Mouse (Mus musculus): ENCODE data around the gene Mark3. TPM values are rescaled to one million over a fixed set of nuclear protein-coding genes. Genes with fewer than 3 reads are reported as not detected.
"Not testable (repeated sequence)": the region's sequence is repeated elsewhere in the genome, so short reads cannot be mapped to it uniquely, and the experiment has no call there.

The Mark3 gene
- polyA plus RNA-seq, 3 experiments from 2014 or later: 16.4 to 45.8 (median 41.1) TPM

GRCm38 (mm10) chr12:111653434-111653833, 79.1 kb downstream of the Mark3 start:
- peak; percentile 54 for ATAC-seq

DNA sequence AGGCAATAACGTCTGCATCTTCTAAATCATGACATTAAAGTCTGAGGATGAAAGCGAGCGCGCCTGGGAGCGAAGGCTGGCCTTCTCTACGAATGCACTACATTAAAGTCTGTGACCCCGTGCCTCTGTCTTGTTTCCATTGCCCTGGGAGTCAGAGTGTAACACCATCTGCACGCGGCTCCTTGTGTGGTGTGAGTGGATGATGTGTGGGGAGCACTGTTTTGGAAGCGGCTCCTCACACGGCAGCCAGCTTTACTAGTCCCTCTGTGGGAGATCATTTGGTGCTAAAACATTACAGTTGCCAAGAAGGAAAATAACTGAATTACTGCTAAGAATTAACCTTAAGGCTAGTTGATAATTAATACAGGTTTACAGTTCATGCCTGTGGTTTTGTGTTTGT, 81.4 kb downstream of the Mark3 start:
- ATAC-seq: no peak

- ATAC-seq: no peak
Observed at GRCm38 (mm10) chr12:111659331-111659730, 85.0 kb downstream of the Mark3 start.

DNA sequence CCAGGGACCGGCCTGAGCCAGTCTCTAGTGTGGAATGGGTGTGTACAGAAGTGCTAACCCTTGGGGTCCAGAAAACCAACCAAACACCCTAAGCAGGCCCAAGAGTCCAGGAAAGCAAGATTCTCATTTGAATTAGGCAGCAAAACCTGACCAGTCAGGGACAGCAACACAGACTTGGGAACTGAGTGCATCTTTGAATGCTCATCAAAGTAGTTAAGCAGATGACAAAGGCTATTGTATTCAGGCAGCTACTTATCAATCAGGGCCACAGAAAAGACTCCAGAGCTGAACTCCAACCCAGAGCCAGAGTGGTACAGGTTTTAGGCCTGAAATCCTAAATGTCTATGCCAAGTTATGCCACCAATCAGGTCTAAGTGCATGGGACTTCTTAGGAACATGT, 86.3 kb downstream of the Mark3 start:
- no peak for ATAC-seq

DNA sequence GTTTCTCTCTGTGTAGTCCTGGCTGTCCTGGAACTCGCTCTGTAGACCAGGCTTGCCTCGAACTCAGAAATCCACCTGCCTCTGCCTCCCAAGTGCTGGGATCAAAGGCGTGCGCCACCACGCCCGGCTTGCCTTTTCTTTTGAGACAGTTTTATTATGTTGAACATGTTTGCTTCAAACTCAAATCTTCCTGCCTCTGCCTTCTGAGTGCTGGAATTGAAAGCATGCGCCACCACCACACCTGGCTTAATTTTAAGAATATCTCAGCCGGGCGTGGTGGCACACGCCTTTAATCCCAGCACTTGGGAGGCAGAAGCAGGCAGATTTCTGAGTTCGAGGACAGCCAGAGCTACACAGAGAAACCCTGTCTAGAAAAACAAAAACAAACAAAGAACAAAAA, 87.2 kb downstream of the Mark3 start:
- not testable (repeated sequence) for ATAC-seq

DNA sequence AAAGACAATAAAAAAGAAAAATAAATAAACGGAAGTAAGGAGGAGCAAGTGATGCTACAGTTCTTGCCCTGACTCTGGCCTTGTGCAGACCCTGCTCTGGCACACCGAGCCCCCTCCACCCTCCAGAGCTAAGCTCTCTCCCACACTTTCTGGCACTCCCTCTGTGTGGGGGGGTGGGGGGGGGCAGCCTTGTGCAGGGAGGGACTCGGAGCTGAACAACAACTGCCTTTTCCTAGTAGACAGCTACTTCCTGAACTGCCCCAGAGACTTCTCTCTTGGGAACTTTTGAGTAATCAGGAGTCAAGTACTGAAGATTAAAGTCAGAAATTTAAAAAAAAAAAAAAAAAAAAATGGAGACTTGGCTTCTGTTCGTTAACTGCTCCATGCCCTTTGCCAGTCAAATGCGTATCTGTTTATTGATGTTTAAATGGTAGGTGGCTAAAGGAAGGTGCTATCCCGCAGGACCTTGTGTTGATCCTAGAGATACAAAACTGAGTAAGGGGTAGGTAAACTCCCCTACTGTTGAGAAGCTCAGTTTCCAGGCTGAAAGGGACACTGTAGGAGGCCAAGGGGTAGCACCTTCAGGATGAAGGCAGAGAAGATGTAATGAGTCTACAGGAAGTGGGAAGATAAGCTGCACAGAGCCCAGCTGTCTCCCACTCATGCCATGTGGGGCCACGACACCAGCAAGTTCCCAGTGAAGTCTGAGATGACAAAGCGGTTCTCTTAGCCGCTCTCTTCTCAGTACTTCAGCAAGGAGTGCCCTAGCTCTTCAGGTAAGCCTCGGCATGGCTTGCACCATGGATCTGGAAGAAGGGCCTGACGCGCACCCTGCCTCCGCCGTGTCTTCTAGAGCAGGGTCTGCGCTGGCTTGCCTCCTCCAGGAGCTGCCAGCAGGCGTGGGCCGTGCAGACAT, 89.2 kb downstream of the Mark3 start:
- no peak for ATAC-seq

- no peak for ATAC-seq
Observed at GRCm38 (mm10) chr12:111664144-111664634, 89.9 kb downstream of the Mark3 start.

- no peak for ATAC-seq
Observed at GRCm38 (mm10) chr12:111665041-111665880, 90.9 kb downstream of the Mark3 start.

- no peak for ATAC-seq
Observed at GRCm38 (mm10) chr12:111666380-111666779, 92.1 kb downstream of the Mark3 start.

GRCm38 (mm10) chr12:111667421-111667820, 93.1 kb downstream of the Mark3 start:
- no peak for ATAC-seq

- ATAC-seq: peak; percentile 77
Observed at GRCm38 (mm10) chr12:111668457-111668912, 94.2 kb downstream of the Mark3 start.

DNA sequence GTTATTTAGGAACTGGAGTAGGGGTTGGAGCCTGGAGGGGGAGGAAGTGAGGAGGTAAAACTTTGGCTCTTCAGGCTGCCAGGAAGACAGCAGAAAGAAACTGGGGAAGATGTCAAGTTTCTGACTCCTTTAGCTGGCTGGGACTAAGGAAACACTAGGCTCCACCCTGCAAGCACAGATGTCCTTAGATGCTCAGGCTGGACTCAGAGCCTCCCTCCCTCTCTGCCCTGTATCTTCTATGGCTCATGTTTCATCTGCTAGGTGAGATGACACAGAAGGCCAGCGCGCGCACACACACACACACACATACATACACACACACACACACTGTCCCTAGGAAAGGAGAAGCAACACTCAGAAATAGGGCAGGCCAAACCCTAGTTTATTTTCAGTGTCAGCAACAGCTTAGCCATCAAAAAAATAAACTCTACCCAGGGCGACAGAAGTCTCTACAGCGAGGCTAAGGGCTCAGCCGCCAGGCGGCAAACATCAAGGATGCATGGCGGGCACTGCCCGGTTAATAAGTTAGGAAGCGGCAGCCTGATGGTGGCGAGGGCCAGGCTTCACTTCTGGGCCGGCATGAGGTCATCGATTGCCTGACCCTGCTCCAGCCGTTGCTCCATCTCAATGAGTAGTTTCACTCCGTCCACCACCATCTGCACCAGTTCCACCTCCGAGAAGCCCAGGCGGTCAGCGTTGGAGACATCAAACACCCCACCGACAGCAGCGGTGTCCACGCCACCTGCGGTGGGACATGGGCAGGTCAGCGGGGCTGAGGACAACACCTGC, 94.9 kb downstream of the Mark3 start:
- ATAC-seq: no peak

DNA sequence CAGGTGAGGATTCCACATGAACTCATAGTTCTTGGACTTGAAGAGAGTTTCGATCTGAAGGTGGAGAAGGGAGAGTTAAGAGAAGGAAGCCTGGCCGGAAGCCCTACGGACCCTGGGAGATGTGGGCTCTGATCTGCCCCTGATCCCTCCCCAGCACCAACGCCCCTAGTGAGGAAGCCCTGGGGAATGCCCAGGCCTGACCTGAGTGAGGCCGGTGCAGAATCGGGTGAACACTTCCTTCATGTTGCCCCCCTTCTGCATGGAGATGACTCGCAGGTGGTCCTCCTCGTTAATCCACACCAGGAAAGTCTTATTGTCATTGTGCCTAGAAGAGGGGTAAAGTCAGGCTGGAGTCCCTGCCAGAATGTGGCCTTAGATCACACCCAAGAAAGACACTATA, 95.6 kb downstream of the Mark3 start:
- ATAC-seq: no peak

DNA sequence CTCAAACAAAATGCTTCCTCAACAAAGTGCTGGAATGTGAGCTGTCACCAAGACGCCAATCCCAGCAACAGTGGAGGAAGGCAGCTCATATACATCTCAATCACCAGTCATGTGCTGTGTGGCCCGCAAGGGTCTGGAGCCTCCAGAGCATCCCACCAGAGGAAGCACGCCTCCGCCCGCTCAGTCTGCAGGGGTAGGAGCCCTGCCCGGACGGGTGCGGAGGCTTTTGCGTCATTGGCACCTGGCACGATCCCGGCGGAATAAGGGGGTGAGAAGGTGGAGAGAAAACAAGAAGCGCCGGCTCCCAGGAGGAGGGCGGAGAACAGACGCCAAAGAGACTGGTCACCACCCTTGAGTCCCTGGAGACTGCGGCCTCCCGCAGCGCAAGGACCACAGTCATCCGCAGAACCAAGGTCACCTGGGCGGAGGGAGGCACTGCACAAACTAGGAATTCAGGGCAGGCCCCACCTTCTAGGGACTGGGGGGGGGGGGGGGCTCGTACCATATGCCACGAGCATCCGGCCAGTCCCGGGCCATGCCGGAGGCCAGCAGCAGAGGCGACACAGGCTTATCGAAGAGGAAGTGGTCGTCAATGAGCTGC, 96.1 kb downstream of the Mark3 start:
- no peak for ATAC-seq

DNA sequence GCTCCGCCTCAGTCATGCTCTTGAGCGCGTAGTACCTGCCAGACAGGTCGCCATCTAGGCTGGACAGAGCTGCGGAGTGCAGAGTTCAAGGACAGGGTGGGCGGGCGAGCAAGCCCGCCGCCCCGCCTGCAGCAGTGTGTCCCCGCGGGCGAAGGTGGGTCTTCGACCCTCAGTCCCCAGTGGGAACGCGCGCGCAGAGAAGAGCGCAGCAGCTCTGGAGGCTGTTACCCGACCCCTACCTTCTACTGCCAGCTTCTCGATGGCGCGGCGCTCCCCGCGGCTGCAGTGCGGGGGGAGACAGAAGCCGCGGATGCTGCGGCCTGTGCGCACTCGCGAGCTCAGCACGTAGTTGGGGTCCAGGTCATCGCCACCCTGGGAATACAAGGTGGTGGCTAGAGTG, 96.7 kb downstream of the Mark3 start:
- no peak for ATAC-seq

GRCm38 (mm10) chr12:111671431-111671902, 97.1 kb downstream of the Mark3 start:
- ATAC-seq: peak; percentile 61

GRCm38 (mm10) chr12:111672176-111672575, 97.9 kb downstream of the Mark3 start, which contains the start of gene Ckb:
TSS of gene Ckb (minus strand) at chr12:111672338.
- ATAC-seq: peak; percentile 27

DNA sequence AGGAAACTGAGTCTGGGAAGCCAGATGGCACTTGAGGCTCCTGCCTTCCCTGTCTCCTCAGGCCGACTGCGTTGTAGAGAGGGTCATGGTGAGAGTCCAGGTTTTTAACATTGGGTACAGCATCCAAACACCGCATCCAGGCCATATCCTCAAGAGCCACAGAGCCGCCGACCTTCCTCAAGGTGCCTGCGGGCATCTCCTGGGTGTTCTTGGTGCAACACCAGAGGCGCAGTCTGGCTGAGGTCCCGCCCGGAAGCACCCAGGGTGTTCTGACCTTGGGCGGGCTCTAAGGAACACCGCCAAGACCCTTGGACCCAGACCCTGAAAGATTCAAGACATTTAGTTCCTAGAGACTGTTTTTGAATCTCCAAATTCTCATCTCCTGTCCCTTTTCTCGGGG, 98.3 kb downstream of the Mark3 start:
- no peak for ATAC-seq

GRCm38 (mm10) chr12:111674850-111675486, 100.6 kb downstream of the Mark3 start:
- ATAC-seq: no peak

DNA sequence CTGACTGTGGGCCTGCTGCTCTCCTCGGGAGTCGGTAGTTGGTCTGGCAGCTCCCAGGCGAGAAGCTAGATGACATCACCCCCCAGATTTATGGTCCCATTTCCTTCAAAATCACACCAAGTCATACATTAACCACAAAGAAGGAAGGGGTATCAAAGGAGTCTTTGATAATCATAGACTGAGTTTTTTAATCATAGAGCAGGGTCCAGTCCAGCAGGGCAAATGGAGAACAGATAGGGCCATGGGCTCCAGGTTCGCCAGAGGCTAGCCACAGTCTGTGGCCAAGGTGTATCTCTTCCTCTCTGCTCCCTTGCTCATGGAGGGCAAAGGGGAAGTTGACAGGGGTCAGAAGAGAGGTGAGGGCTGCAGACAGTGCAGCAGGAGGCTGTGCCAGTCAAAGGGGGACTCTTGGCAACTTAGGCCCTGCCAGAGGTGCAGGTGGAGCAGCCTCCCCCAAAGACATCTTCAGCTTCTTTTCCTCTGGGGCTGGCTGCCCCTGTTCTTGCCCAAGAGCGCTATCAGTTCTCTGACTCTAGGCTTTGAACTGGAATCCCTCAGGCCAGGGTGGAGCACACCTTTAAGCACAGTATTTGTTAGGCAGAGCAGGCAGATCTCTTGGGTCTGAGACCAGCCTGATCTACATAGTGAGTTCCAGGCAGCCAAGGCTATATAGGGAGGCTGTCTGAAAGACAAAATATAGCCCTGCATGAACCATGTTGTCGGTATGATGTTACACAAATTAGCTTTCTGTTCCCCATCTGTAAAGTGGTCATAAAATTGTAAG, 101.7 kb downstream of the Mark3 start:
- ATAC-seq: no peak

All from inflammation-experienced regulatory T-cells, adult 6 months (primary cell).